Mouse (Mus musculus) v-Abl transformed pro-B cells (cell line): Measurements from ENCODE around the gene Ddx6.
"Not testable (repeated sequence)": the region's sequence is repeated elsewhere in the genome, so short reads cannot be mapped to it uniquely, and the experiment has no call there.

Experiments used
- in situ Hi-C, 2 experiments: fragments of 400-800 bp; cut with MboI; formaldehyde crosslinking; loops; one replicate each; pipeline ENCODE4 v1.15.1; 2025; ENCODE audit not compliant: unreplicated experiment in 2 of 2

Ddx6 gene

DNA sequence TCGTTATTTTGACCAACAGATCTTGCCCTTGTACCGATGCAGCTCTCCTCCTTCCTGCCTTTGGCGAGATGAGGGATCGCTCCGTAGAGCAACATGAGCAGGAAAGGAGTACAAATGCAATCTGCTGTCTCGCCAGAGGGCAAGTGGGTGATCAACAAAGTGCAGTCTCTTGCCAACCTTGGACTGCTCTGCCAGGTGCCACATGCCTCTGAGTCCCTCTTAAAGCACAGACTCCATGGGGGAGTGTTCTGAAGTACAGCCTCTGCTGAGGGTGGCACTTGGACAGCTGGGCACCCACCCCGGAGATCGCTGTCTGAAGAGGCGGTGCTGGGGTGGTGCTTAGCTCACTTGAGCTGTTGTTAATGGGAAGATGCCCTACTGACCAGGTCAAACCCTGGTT is 34.0 kb downstream of the Ddx6 start:
- in situ Hi-C loops = loop anchor here (5.0 to 10.0 kb wide), 2 partner anchors 174 to 186 kb away; no protein-coding TSS in a partner anchor

- in situ Hi-C loops = not testable (repeated sequence)
Observed at GRCm38 (mm10) chr9:44640028-44640427, 35.3 kb downstream of the Ddx6 start.

- in situ Hi-C loops = no loop called here
Observed at GRCm38 (mm10) chr9:44640646-44641357, 36.1 kb downstream of the Ddx6 start.

DNA sequence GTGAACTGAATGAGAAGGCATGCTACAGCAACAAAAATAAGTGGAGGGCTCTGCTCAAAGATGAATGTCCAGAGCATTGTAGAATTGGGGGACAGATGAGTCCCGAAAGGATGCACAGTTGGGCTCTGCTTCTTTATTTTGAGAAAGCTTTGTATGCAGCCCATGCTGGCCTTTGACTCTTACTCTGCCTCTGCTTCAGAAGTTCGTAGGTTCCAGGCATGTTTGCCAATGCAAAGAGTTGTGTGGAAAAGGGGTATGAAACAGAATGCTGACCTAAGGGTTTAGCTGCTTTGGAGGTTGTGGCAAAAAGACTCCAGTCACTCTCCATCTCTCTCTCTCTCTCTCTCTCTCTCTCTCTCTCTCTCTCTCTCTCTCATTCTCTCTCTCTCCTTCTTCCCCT is 36.9 kb downstream of the Ddx6 start:
- in situ Hi-C loops = no loop called here

DNA sequence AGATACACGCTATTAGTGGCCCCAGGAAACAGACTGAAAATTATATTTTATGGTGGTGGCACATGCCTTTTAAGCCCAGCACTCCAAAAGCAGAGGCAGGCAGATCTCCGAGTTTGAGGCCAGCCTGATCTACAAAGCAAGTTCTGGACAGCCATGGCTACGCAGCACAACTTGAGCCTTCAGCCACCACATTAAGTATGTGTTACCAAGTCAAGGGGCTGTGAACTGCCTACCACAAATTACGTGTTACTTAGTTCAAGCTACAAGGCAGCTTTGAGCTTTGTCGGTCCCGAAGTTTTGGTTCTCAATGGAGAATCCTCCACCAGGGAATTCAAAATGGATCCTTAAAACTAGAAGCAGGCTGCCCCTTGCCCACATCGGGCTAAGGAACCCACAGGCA is 38.4 kb downstream of the Ddx6 start:
- in situ Hi-C loops = no loop called here

- in situ Hi-C loops = no loop called here
Observed at GRCm38 (mm10) chr9:44644186-44644585, 39.5 kb downstream of the Ddx6 start.

DNA sequence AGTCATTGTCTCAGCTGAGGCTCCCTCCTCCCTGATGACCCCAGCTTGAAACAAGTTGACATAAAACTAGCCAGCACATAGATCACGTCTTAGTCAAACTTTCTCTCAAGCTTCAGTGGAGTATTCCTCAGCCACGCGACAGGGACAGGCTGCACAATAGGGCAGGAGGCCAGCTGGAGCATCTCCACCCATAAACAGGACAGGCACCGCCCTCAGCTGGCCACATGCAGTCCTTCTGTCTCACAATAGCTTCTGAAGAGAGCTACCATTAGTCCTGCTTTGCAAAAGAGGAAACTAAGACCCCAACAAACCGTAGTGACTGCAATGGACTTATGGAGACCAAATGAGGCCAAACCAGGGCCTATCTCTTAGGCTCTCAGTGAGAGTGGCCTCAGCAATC is 40.8 kb downstream of the Ddx6 start:
- in situ Hi-C loops = loop anchor here (5.0 kb wide), 4 partner anchors 38 to 168 kb away; no protein-coding TSS in a partner anchor

DNA sequence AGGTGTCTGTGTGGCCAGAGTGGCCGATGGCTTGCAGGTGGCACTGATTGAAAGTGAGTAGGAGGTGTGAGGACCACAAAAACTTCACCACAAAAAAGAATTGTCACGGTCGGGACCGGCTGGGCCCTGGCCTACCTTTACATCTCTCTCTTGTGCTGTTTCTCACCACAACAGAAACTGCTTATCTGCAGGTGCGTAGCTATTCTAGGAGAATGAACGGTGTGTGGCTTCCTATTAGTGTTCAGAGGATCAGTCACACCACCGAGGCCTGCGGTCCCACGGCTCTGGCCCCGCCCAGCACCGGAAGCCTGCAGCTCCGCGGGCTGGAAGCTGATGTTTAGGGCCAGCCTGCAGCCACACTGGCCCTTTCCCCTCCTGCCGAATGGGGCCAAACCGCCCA is 41.2 kb downstream of the Ddx6 start:
- in situ Hi-C loops = loop anchor here (5.0 kb wide), 4 partner anchors 39 to 169 kb away; no protein-coding TSS in a partner anchor

DNA sequence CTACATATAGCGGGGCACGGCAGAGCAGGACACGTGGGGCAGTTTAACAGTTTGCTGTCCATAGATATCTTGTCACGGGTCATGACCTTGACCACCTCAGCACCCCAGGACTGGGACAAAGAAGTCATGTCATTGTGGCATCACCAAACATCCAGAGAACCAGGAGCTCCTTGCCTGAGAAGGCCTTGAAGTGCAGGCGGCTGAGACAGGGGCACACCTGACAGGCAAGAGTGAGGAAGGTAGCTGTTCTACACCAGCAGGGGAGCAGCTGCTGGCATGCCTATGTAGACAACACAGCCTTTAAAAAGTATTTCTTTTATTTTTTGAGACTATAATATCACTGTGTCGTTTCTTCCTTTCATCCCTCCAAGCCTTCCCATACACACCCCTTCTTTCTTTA is 41.7 kb downstream of the Ddx6 start:
- in situ Hi-C loops = loop anchor here (5.0 kb wide), 4 partner anchors 39 to 169 kb away; no protein-coding TSS in a partner anchor

GRCm38 (mm10) chr9:44647026-44647425 is 42.3 kb downstream of the Ddx6 start:
- in situ Hi-C loops = loop anchor here (5.0 kb wide), 4 partner anchors 40 to 170 kb away; no protein-coding TSS in a partner anchor

GRCm38 (mm10) chr9:44647656-44648055 is 43.0 kb downstream of the Ddx6 start:
- in situ Hi-C loops = loop anchor here (5.0 kb wide), 4 partner anchors 40 to 170 kb away; no protein-coding TSS in a partner anchor

DNA sequence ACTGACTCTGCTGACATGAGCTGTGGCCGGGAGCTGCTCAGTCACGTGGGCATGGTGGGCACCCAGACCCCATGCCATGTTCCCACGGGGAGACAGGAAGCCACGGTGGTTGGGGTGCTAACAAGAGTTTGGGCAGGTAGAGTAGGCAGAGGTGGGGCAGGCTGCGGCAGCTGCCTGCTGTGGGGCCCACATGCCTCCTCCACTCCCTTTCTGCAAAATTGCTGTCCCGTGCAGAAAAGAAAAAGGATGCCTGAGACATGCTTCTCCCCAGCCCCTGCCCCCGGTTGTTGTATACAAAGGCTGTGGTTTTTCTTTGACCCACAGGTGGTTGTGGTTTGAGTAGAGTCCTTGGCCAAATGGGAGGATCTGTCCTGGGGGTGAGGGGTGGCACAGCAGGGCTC is 44.2 kb downstream of the Ddx6 start:
- in situ Hi-C loops = loop anchor here (5.0 kb wide), 4 partner anchors 42 to 172 kb away; no protein-coding TSS in a partner anchor

DNA sequence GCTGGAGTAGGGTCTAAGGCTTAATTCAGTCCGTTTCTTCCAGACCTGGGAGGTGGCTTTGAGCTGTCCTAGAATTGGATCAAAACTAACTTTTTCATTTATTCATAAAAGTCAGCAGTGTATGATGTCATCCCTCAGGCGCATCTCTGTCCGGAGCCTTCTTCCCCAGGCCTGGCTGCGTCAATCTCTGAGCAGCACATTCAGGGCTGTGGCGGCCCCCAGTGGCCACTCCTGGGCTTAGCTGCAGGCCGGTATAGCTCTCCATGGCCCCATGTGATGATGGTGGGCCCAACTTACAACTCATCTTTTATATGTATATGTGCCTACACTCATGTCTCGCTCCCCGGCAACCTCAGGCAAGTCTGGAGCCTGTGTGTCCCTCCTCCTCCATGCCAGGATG is 47.3 kb downstream of the Ddx6 start:
- in situ Hi-C loops = no loop called here

- in situ Hi-C loops = no loop called here
Observed at GRCm38 (mm10) chr9:44653896-44654295, 49.2 kb downstream of the Ddx6 start.

DNA sequence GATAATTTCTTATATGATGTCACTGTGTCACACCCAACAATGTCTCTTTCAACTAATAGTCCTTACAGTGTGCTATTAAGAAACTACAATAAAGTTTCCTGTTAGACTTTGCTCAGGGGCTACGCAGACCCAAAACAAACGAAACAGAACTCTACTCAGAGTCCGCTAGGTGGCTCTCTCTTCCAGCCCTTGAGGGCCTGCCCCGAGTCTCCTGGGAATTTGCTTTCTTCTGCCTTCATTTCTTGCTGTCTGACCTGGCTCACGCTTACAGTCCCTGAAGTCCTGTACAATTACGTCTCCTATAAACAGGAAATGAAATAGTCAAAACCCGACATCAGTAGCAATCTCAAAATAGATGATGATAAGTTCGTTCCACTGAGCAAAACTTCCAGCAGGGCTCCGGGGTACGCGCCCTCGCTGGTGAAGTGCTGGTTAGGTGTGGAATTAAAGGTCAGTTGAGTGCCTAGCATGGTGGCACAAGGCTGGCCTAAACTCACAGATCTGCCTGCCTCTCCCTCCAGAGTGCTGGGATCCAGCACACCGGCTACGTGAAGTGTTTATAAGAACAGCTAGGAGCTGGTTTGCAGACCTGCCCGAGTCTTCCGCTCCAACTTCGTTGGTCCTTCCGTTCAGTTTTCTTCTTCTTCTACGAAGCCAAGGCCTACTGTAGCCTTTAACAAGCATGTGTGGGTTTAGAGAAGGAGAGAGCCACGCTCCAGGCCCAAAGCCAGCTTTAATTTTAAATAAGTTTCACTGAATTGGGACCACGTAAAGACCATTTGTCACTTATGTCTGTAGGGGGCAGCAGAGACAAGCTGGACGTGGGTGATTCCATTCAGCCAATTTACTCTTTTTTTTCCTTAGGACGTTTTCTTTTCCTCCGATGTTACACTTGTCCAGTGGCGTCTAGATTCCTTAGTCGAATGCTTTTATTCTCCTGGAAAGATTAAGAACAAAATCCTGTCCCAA is 50.7 kb downstream of the Ddx6 start:
- in situ Hi-C loops = no loop called here

DNA sequence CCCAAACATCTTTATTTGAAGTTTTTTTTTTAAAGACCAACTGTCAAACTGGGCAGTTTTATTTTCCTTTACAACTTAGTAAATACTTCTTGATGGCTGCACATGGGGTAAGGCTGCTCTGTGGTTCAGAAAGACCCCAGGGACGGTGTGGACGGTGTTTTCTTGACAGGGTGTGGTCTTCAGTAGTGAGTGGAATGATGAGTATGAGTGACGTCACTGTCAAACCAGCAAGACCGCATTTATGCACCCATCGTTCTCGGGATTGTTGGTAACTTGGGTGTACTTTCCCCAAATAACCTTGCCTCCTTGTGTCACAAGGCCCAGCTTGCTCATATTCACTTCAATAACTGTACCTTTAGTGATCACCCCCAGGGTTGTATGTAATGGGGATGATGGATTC is 59.0 kb downstream of the Ddx6 start:
- in situ Hi-C loops = loop anchor here in 1 of 2 experiments (10.0 kb wide), 1 partner anchor 481 kb away; no protein-coding TSS in a partner anchor

DNA sequence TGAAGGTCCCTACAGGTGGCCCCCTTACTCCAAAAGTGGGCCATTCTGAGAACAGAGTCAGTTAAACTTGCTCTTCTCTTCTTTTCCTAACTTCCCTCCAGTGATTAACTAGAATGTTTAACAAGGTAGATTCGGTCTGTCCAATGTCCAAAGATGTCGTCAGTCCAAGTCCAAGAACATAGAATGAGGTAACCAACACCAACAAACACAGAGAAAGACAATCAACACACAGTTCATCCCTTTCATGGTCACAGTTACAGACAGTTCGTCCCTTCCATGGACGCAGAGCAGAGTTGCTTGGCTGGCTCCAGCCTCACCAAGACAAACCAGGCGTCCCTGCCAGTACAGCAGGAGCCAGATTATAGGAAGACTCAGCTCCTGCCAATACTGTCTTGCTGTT is 66.7 kb downstream of the Ddx6 start:
- in situ Hi-C loops = no loop called here

DNA sequence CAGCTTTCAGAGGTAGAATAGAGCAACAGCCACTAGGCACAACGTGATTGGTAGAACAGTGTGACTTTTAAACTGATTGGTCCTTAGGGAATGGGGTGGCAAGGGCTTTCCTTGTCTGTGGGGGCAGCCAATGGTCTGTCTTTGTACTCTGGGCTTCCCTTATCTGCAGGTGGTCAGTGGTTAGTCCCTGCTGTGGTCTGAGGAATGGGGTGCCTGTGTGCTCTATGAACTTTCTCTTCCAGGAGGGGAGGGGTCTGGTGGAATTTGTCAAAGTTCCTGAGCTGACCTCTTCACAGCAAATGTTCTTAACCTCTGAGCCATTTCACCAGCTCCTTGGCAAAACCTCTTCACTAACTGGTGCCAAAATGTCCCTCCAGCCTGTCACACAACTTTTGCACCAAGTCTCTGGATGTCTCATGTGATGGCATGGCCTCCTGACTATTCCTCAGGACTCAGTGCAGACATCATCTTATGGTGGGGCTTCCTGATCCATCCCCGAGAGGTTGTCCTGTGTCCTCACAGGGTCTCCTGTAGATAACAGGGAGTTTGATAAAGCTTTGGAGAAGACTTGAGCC is 67.7 kb downstream of the Ddx6 start:
- in situ Hi-C loops = no loop called here

- in situ Hi-C loops = no loop called here
Observed at GRCm38 (mm10) chr9:44673005-44673404, 68.3 kb downstream of the Ddx6 start, which contains the start of gene Treh. Gene Treh (plus strand): TSS chr9:44673233.

- in situ Hi-C loops = loop anchor here in 1 of 2 experiments (25.0 kb wide), 1 partner anchor 691 kb away; no protein-coding TSS in a partner anchor
Observed at GRCm38 (mm10) chr9:44678288-44678871, 73.7 kb downstream of the Ddx6 start.
